ENCODE assay signal across 13 mouse cellular contexts in the genomic region with DNA sequence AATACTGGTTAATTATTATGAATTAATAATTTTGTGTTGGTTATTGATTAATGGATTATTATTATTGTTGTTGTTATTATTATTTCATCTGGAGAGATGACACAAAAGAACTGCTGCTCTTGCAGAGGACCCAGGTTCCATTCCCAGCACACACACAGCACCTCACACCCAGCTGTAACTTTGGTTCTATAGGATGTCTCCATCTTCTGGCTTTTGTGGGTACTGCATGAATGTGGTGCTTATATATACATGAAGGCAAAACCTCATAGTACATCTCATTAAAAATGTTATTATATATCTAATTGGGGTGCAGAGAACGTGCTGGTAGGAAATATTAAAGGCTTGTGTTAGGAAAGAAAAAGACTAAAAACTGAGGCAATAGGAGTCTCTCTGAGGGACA. TPM values are rescaled to one million over a fixed set of nuclear protein-coding genes. Genes with fewer than 3 reads are reported as not detected.
DNase-seq lines count a peak whose midpoint lies in the region; ATAC-seq and TF ChIP-seq lines count a peak whose summit lies in the region.
"Had no signal": no experiment of that assay in that cellular context is flagged by ENCODE, and none has a peak within 500 bp of the region (broad histone marks: within the 10 kb centered on the region; RNA-seq: fewer than 3 reads in every experiment).

No protein-coding gene starts in this region.

- no peak for DNase-seq in kidney, adult 2 months
- DNase-seq in kidney, postnatal 36 days: no peak
- DNase-seq in thymus, postnatal 4 days: peak; percentile 11
- DNase-seq in thymus, postnatal 36 days: no peak
- peak; percentile 2 for DNase-seq in c-Kit-positive CD71-positive TER-119-positive erythroid progenitor cells, embryonic 14.5 days (ENCODE audit: low spot score)
- no peak for DNase-seq in stomach, postnatal 0 days (ENCODE audit: low spot score)
- no peak for DNase-seq in heart, postnatal 36 days
- no peak for DNase-seq in adrenal gland, postnatal 25 days

- no peak for ATAC-seq in stomach, postnatal 0 days (ENCODE audit: low FRiP score, low TSS enrichment)

- TF ChIP-seq CTCF in kidney, adult 2 months (conservative IDR thresholded peaks at IDR 0.05; ENCODE audit: insufficient read depth, insufficient read length, low read depth, low read length): 0 out of 2 replicates have a peak, but pooled peaks have one; percentile 15
- peak; percentile 55 for TF ChIP-seq CTCF in stomach, postnatal 0 days (IDR thresholded peaks at IDR 0.05; ENCODE audit: low read depth)

- no peak for TF ChIP-seq EP300 in stomach, postnatal 0 days (optimal IDR thresholded peaks at IDR 0.05)

- no peak overlapping the region for H3K4me3 ChIP-seq in kidney, adult 2 months (ENCODE audit: insufficient read depth, low read depth, low read length)
- H3K4me3 ChIP-seq in stomach, postnatal 0 days (ENCODE audit: low read depth, low read length): no peak overlapping the region
- H3K4me3 ChIP-seq: hindbrain, embryonic 15.5 days; liver, embryonic 15.5 days had no signal

- H3K4me2 ChIP-seq in stomach, postnatal 0 days (replicated peaks; ENCODE audit: low read depth): no peak overlapping the region
- H3K4me2 ChIP-seq: hindbrain, embryonic 15.5 days; liver, embryonic 15.5 days had no signal

- 65% methylated on average over 1 of the region's 1 CpGs for WGBS in kidney, adult 2 months
- 57% methylated on average over 1 of the region's 1 CpGs for WGBS in stomach, postnatal 0 days

- H3K9ac ChIP-seq in stomach, postnatal 0 days (ENCODE audit: low read length): no peak overlapping the region
- H3K9ac ChIP-seq: hindbrain, embryonic 15.5 days; liver, embryonic 15.5 days had no signal

- H3K27me3 ChIP-seq in kidney, adult 2 months (replicated peaks; ENCODE audit: control insufficient read depth, insufficient read depth, low read length): no peaks in the 10 kb centered on the region
- H3K27me3 ChIP-seq in stomach, postnatal 0 days (ENCODE audit: control insufficient read depth, insufficient read depth, low read length): no peaks in the 10 kb centered on the region
- H3K27me3 ChIP-seq: hindbrain, embryonic 15.5 days; liver, embryonic 15.5 days had no signal

- H3K27ac ChIP-seq in kidney, adult 2 months (ENCODE audit: insufficient read depth, low read depth, low read length): no peak overlapping the region
- no peak overlapping the region for H3K27ac ChIP-seq in stomach, postnatal 0 days (replicated peaks)
- H3K27ac ChIP-seq: hindbrain, embryonic 15.5 days; liver, embryonic 15.5 days had no signal

- intact Hi-C loops in heart, postnatal 36 days (cut with DNase I): no loop called here

- no peak for TF ChIP-seq POLR2A in kidney, adult 2 months (IDR thresholded peaks at IDR 0.05; ENCODE audit: low read depth, low read length)

- H3K4me1 ChIP-seq in kidney, adult 2 months (ENCODE audit: control insufficient read depth, insufficient read depth, low read length): no peaks in the 10 kb centered on the region
- H3K4me1 ChIP-seq in stomach, postnatal 0 days (replicated peaks; ENCODE audit: control insufficient read depth, insufficient read depth): no peaks in the 10 kb centered on the region
- H3K4me1 ChIP-seq: hindbrain, embryonic 15.5 days; liver, embryonic 15.5 days had no signal

- no peaks in the 10 kb centered on the region for H3K9me3 ChIP-seq in stomach, postnatal 0 days (ENCODE audit: control insufficient read depth, low read length)
- H3K9me3 ChIP-seq: hindbrain, embryonic 15.5 days; liver, embryonic 15.5 days had no signal

- no peaks in the 10 kb centered on the region for H3K36me3 ChIP-seq in kidney, adult 2 months (ENCODE audit: control insufficient read depth, insufficient read depth, low read length)
- no peaks in the 10 kb centered on the region for H3K36me3 ChIP-seq in stomach, postnatal 0 days (ENCODE audit: control insufficient read depth, insufficient read depth, low read length)
- H3K36me3 ChIP-seq: hindbrain, embryonic 15.5 days; liver, embryonic 15.5 days had no signal

RNA-seq across cellular contexts. Expression of a gene that starts 11.8 kb away (rescaled TPM):
- not detected in 2 replicates for polyA plus RNA-seq in kidney, adult 2 months (2012; rRNA removed)
- polyA plus RNA-seq in stomach, postnatal 0 days (2015; fragmentation: Nextera tagmentation; extraction: Ambion mirVana): not detected in 2 replicates
- not detected for total RNA-seq in heart, postnatal 36 days (2021)
- total RNA-seq in adrenal gland, postnatal 25 days (2021): not detected in 2 replicates
- total RNA-seq: layer of hippocampus, adult 18-20 months had no signal
- polyA plus RNA-seq: gonadal fat pad, adult 2 months; hindbrain, embryonic 15.5 days; liver, embryonic 15.5 days; urinary bladder, adult 2 months had no signal

Comparison
In these comparisons a context has a peak if more than half of its experiments do, and no peak if none do; other contexts are left out.
1. DNase-seq: peak in thymus, postnatal 4 days (single experiment) and c-Kit-positive CD71-positive TER-119-positive erythroid progenitor cells, embryonic 14.5 days (single experiment); none in kidney, adult 2 months (single experiment), kidney, postnatal 36 days (0 of 2), thymus, postnatal 36 days (0 of 2), stomach, postnatal 0 days (single experiment), heart, postnatal 36 days (0 of 2) and adrenal gland, postnatal 25 days (single experiment).